Mouse (Mus musculus): Measurements from ENCODE around the gene Krt12. TPM values are rescaled to one million over a fixed set of nuclear protein-coding genes. Genes with fewer than 3 reads are reported as not detected.

The Krt12 gene
- total and polyA plus RNA-seq, 3 experiments = not detected

DNA sequence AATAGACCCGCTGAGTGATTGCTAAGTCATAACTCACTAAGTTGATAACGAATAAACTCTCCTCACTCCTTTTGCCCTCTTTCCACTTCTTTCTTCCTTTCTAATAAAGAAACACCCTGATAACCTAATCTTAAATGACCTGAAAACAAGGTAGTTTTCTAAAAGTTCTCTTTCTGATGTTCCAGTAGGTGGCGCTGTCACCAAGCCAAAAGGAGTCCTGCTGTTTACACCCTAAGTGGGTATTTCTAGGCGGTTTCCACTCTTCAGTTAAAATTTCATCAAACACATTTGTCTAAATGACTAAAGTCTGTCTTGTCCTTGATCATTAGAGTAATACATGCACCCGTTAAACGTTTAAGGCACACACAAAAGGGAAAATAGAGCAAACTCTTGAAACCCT, 8.8 kb downstream of the Krt12 start:
- TF ChIP-seq TAL1 (conservative IDR thresholded peaks at IDR 0.05; ENCODE audit: low read depth, low read length) (no peak), POLR2AphosphoS5 (IDR thresholded peaks at IDR 0.05; ENCODE audit: insufficient replicate concordance, low read depth, low read length) (no peak), GATA2 (IDR thresholded peaks at IDR 0.05; ENCODE audit: borderline replicate concordance, low read depth, low read length) (no peak), GATA1 (IDR thresholded peaks at IDR 0.05; ENCODE audit: borderline replicate concordance, low read length) (no peak), CTCF (IDR thresholded peaks at IDR 0.05; ENCODE audit: low read depth, low read length) (no peak)
- Histone ChIP-seq H3K9me3 (replicated peaks) (no peaks in the 10 kb centered on the region), H3K4me3 (ENCODE audit: low read depth, low read length) (no peak overlapping the region), H3K27me3 (ENCODE audit: insufficient read depth, low read length) (peaks cover 3% of the 10 kb centered on the region; the same call in 1 of the 2 replicates), H3K36me3 (replicated peaks) (no peaks in the 10 kb centered on the region), H3K4me1 (ENCODE audit: insufficient read depth, low read depth, low read length) (peaks cover 4% of the 10 kb centered on the region; the same call in 1 of the 2 replicates)
- ATAC-seq (ENCODE audit: extremely low read depth, insufficient number of reproducible peaks, low FRiP score, poor library complexity, severe bottlenecking) (no peak), DNase-seq (ENCODE audit: low spot score) (peak; percentile 12)

DNA sequence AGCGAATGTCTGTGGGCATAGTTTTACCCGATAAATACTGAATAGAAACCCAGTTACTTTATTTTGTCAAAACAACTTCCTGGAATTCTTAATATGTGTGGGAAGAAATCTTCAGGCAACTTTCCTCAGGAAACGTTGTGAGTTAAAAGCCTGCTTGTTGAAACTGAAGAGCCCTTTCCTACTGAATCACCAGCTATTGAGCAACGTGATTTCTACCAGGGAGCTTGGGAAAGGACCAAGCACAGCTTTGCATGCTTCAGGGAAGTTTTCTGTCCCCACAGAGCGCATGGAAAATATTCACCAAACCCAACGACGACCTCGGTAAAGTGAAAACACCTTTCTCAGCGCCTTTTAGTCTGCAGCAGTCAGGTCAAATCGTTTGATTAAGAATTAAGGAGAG, 15.9 kb downstream of the Krt12 start:
- TF ChIP-seq POLR2AphosphoS5 (IDR thresholded peaks at IDR 0.05; ENCODE audit: insufficient replicate concordance, low read depth, low read length) = no peak
- TF ChIP-seq GATA1 (IDR thresholded peaks at IDR 0.05; ENCODE audit: borderline replicate concordance, low read length) = no peak
- TF ChIP-seq GATA2 (IDR thresholded peaks at IDR 0.05; ENCODE audit: borderline replicate concordance, low read depth, low read length) = no peak
- peaks cover 4% of the 10 kb centered on the region; the same call in 1 of the 2 replicates for H3K4me1 ChIP-seq (ENCODE audit: insufficient read depth, low read depth, low read length)
- H3K4me3 ChIP-seq (ENCODE audit: low read depth, low read length) = no peak overlapping the region
- no peaks in the 10 kb centered on the region for H3K36me3 ChIP-seq (replicated peaks)
- DNase-seq (ENCODE audit: low spot score) (no peak), ATAC-seq (ENCODE audit: extremely low read depth, insufficient number of reproducible peaks, low FRiP score, poor library complexity, severe bottlenecking) (no peak)
- H3K9me3 ChIP-seq (replicated peaks) = no peaks in the 10 kb centered on the region
- peaks cover 3% of the 10 kb centered on the region; the same call in 1 of the 2 replicates for H3K27me3 ChIP-seq (ENCODE audit: insufficient read depth, low read length)

- ATAC-seq (ENCODE audit: extremely low read depth, insufficient number of reproducible peaks, low FRiP score, poor library complexity, severe bottlenecking) = no peak
- Histone ChIP-seq H3K27me3 (ENCODE audit: insufficient read depth, low read length) (peaks cover 8% of the 10 kb centered on the region), H3K36me3 (replicated peaks) (no peaks in the 10 kb centered on the region), H3K4me3 (ENCODE audit: low read depth, low read length) (no peak overlapping the region), H3K4me1 (ENCODE audit: insufficient read depth, low read depth, low read length) (no peaks in the 10 kb centered on the region), H3K9me3 (replicated peaks) (no peaks in the 10 kb centered on the region)
- no peak for DNase-seq (ENCODE audit: low spot score)
- no peak for TF ChIP-seq CTCF (IDR thresholded peaks at IDR 0.05; ENCODE audit: low read depth, low read length)
- TF ChIP-seq TAL1 (conservative IDR thresholded peaks at IDR 0.05; ENCODE audit: low read depth, low read length) = no peak
- no peak for TF ChIP-seq POLR2AphosphoS5 (IDR thresholded peaks at IDR 0.05; ENCODE audit: insufficient replicate concordance, low read depth, low read length)
- TF ChIP-seq GATA2 (IDR thresholded peaks at IDR 0.05; ENCODE audit: borderline replicate concordance, low read depth, low read length) = no peak
- no peak for TF ChIP-seq GATA1 (IDR thresholded peaks at IDR 0.05; ENCODE audit: borderline replicate concordance, low read length)
Measured at GRCm38 (mm10) chr11:99399956-99400549, 22.0 kb downstream of the Krt12 start.

DNA sequence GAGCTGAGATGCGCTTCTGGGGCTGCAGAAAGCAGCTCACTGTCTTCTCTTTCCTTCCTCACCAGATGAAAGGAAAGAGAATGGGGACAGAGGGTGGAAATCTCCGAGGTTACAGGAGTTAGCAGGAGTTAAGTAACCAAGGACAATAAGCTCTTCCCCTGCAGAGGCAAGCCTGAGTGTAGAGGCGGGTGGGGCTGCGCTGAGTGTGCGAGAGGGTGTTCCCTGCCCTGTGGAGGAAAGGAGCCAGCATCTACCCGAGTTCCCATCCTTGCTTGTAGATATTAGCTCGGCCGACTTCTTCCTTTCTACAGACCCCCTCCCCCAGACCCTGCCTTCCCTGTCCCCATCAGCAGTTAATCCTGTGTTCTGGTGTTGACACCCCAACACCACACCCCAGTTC, 23.2 kb downstream of the Krt12 start:
- DNase-seq (ENCODE audit: low spot score) = no peak
- H3K4me1 ChIP-seq (ENCODE audit: insufficient read depth, low read depth, low read length) = no peaks in the 10 kb centered on the region
- no peak for ATAC-seq (ENCODE audit: extremely low read depth, insufficient number of reproducible peaks, low FRiP score, poor library complexity, severe bottlenecking)
- no peaks in the 10 kb centered on the region for H3K9me3 ChIP-seq (replicated peaks)
- no peak overlapping the region for H3K4me3 ChIP-seq (ENCODE audit: low read depth, low read length)
- no peak for TF ChIP-seq GATA2 (IDR thresholded peaks at IDR 0.05; ENCODE audit: borderline replicate concordance, low read depth, low read length)
- no peak for TF ChIP-seq TAL1 (conservative IDR thresholded peaks at IDR 0.05; ENCODE audit: low read depth, low read length)
- TF ChIP-seq GATA1 (IDR thresholded peaks at IDR 0.05; ENCODE audit: borderline replicate concordance, low read length) = no peak
- no peak for TF ChIP-seq CTCF (IDR thresholded peaks at IDR 0.05; ENCODE audit: low read depth, low read length)
- TF ChIP-seq POLR2AphosphoS5 (IDR thresholded peaks at IDR 0.05; ENCODE audit: insufficient replicate concordance, low read depth, low read length) = no peak
- H3K36me3 ChIP-seq (replicated peaks) = no peaks in the 10 kb centered on the region
- H3K27me3 ChIP-seq (ENCODE audit: insufficient read depth, low read length) = peaks cover 8% of the 10 kb centered on the region

DNA sequence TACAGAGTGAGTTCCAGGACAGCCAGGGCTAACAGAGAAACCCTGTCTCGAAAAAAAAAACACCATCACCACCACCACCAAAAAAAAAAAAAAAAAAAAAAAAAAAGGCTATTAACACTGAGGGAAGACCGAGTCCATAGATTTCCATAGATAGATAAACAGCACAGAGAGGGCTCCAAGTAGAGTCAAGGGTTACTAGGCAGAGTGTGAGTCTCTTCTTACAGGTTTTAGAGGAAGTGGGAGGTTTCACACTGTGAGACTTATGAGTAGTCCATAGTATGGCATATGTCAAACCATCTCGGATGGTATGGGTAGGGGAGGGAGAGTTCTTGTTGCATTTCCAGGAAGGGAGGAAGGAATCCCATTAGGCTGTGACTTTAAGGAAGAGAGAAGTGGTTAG, 24.0 kb downstream of the Krt12 start:
- ATAC-seq (ENCODE audit: extremely low read depth, insufficient number of reproducible peaks, low FRiP score, poor library complexity, severe bottlenecking) = no peak

GRCm38 (mm10) chr11:99396661-99397060, 25.4 kb downstream of the Krt12 start:
- DNase-seq (ENCODE audit: low spot score) = no peak
- ATAC-seq (ENCODE audit: extremely low read depth, insufficient number of reproducible peaks, low FRiP score, poor library complexity, severe bottlenecking) = no peak
- no peak overlapping the region for H3K4me3 ChIP-seq (ENCODE audit: low read depth, low read length)

More for the DNA sequence above, 24.0 kb downstream of the Krt12 start:
- DNase-seq (ENCODE audit: low spot score) = no peak
- Histone ChIP-seq H3K9me3 (replicated peaks) (no peaks in the 10 kb centered on the region), H3K27me3 (ENCODE audit: insufficient read depth, low read length) (peaks cover 8% of the 10 kb centered on the region), H3K36me3 (replicated peaks) (no peaks in the 10 kb centered on the region), H3K4me1 (ENCODE audit: insufficient read depth, low read depth, low read length) (no peaks in the 10 kb centered on the region), H3K4me3 (ENCODE audit: low read depth, low read length) (no peak overlapping the region)
- TF ChIP-seq GATA2 (IDR thresholded peaks at IDR 0.05; ENCODE audit: borderline replicate concordance, low read depth, low read length) = no peak
- TF ChIP-seq GATA1 (IDR thresholded peaks at IDR 0.05; ENCODE audit: borderline replicate concordance, low read length) = no peak
- no peak for TF ChIP-seq CTCF (IDR thresholded peaks at IDR 0.05; ENCODE audit: low read depth, low read length)
- TF ChIP-seq POLR2AphosphoS5 (IDR thresholded peaks at IDR 0.05; ENCODE audit: insufficient replicate concordance, low read depth, low read length) = no peak
- TF ChIP-seq TAL1 (conservative IDR thresholded peaks at IDR 0.05; ENCODE audit: low read depth, low read length) = no peak

More at GRCm38 (mm10) chr11:99396661-99397060, 25.4 kb downstream of the Krt12 start:
- Histone ChIP-seq H3K27me3 (ENCODE audit: insufficient read depth, low read length) (peaks cover 8% of the 10 kb centered on the region), H3K9me3 (replicated peaks) (no peaks in the 10 kb centered on the region), H3K4me1 (ENCODE audit: insufficient read depth, low read depth, low read length) (no peaks in the 10 kb centered on the region), H3K36me3 (replicated peaks) (no peaks in the 10 kb centered on the region)
- TF ChIP-seq GATA2 (IDR thresholded peaks at IDR 0.05; ENCODE audit: borderline replicate concordance, low read depth, low read length) (no peak), CTCF (IDR thresholded peaks at IDR 0.05; ENCODE audit: low read depth, low read length) (no peak), GATA1 (IDR thresholded peaks at IDR 0.05; ENCODE audit: borderline replicate concordance, low read length) (no peak), POLR2AphosphoS5 (IDR thresholded peaks at IDR 0.05; ENCODE audit: insufficient replicate concordance, low read depth, low read length) (no peak), TAL1 (conservative IDR thresholded peaks at IDR 0.05; ENCODE audit: low read depth, low read length) (no peak)
